ENCODE assay signal across 1 mouse cellular context in the genomic region with DNA sequence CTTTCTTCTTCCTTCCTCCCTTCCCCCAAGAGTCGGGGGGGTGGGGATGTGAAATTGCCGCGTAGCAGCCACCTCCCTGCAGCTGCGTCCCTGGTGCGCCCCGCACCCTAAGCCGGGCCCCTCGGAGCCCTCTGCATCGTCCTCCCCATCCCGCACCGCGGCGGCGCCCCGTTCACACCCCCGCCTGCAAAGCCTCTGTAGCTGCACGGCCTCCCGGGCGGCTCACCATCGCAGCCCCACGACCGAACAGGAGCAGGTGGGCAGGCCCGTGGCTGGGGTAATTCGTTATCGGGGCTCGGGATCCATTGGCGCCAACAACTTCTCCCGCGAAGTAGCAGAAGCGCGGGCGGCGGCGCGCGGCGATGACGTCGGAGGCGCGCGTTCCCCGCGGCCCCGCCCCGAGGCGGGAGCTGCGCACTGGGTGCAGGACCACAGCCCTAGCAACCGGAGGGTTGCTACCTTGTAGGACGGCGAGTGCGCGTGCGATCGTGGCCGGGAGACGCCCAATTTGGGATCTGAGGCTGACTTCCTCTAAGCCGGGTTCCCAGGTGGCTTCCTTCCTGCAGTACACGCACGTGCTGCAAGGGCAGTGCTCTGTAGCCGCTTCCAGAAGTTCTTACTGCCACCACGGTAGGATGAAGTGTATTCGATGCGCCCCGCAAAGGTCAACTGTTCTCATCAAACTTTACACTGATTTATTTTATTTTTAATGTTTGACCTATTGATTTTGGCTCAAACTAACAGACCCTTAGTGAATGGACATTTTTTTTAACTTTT.
TF ChIP-seq lines count a peak whose summit lies in the region.

TSS of gene Rfc1 (minus strand) at position 373 of the 777 bp plus-strand sequence.

TF ChIP-seq in CH12.LX, 34 proteins besides CTCF, POLR2A, EP300 and RAD21 (continued from another document):
- TF ChIP-seq ZMIZ1 (IDR thresholded peaks at IDR 0.05; ENCODE audit: low read depth, low read length): no peak
- peak; percentile 95 for TF ChIP-seq MYC (IDR thresholded peaks at IDR 0.05; ENCODE audit: low read depth, low read length)
- no peak for TF ChIP-seq ZNF384 (IDR thresholded peaks at IDR 0.05; ENCODE audit: low read depth, low read length)
- peak; percentile 94 for TF ChIP-seq SIN3A (IDR thresholded peaks at IDR 0.05; ENCODE audit: low read length)
- TF ChIP-seq MEF2A (IDR thresholded peaks at IDR 0.05; ENCODE audit: borderline replicate concordance, low read depth, low read length): peak; percentile 63; the same call in 1 of the 2 replicates
- no peak for TF ChIP-seq GABPA (IDR thresholded peaks at IDR 0.05; ENCODE audit: insufficient replicate concordance, low read depth, low read length)
- TF ChIP-seq TBP (conservative IDR thresholded peaks at IDR 0.05; ENCODE audit: low read depth, low read length): no peak
- TF ChIP-seq UBTF (IDR thresholded peaks at IDR 0.05; ENCODE audit: low read depth, low read length): no peak
- TF ChIP-seq JUN (IDR thresholded peaks at IDR 0.05; ENCODE audit: insufficient read depth, low read depth, low read length): no peak
- TF ChIP-seq ETS1 (conservative IDR thresholded peaks at IDR 0.05; ENCODE audit: low read depth, low read length): peak; percentile 61
- peak; percentile 80 for TF ChIP-seq CHD2 (IDR thresholded peaks at IDR 0.05; ENCODE audit: low read length)
- peak; percentile 85 for TF ChIP-seq NRF1 (IDR thresholded peaks at IDR 0.05; ENCODE audit: low read depth, low read length)
- peak; percentile 94 for TF ChIP-seq MAX (IDR thresholded peaks at IDR 0.05; ENCODE audit: low read length)
- TF ChIP-seq ZC3H11A (IDR thresholded peaks at IDR 0.05; ENCODE audit: low read depth, low read length): no peak
- TF ChIP-seq SMC3 (IDR thresholded peaks at IDR 0.05; ENCODE audit: low read depth, low read length): no peak
- TF ChIP-seq KAT2A (IDR thresholded peaks at IDR 0.05; ENCODE audit: insufficient replicate concordance, low read length): 0 out of 2 replicates have a peak, but pooled peaks have one; percentile 58
- no peak for TF ChIP-seq PAX5 (IDR thresholded peaks at IDR 0.05; ENCODE audit: low read length)
- TF ChIP-seq RCOR1 (conservative IDR thresholded peaks at IDR 0.05; ENCODE audit: low read depth, low read length): no peak
- TF ChIP-seq ZKSCAN1 (IDR thresholded peaks at IDR 0.05; ENCODE audit: borderline replicate concordance, low read depth, low read length): no peak
- TF ChIP-seq ELF1 (IDR thresholded peaks at IDR 0.05; ENCODE audit: low read depth, low read length): peak; percentile 64
- TF ChIP-seq POLR2AphosphoS2 (IDR thresholded peaks at IDR 0.05; ENCODE audit: low read depth, low read length): 0 out of 2 replicates have a peak, but pooled peaks have one; percentile 46
- no peak for TF ChIP-seq MAZ (IDR thresholded peaks at IDR 0.05; ENCODE audit: low read depth, low read length)
